Mouse (Mus musculus): ENCODE results near the gene Zfp330.
A peak's percentile ranks its signal among the peaks of the same experiment; 100 is the strongest.

Gene Zfp330

GRCm38 (mm10) chr8:82774093-82774422 is at the start of gene Zfp330:
Zfp330 (minus strand) TSS chr8:82774160.
- DNase-seq (ENCODE audit: low spot score in 2 of 2) = peak; percentile 75 to 94

GRCm38 (mm10) chr8:82777945-82778344 is 4.0 kb upstream of the Zfp330 start:
- no peak for DNase-seq (ENCODE audit: low spot score in 2 of 2)

GRCm38 (mm10) chr8:82777406-82777805 is 3.4 kb upstream of the Zfp330 start:
- DNase-seq (ENCODE audit: low spot score in 2 of 2) = no peak

- DNase-seq (ENCODE audit: low spot score in 2 of 2) = peak; percentile 29 to 31
These were observed 522 bp upstream of the Zfp330 start for GRCm38 (mm10) chr8:82774482-82774881.

GRCm38 (mm10) chr8:82773332-82774092 is 448 bp downstream of the Zfp330 start:
- DNase-seq (ENCODE audit: low spot score in 2 of 2) = no peak

- DNase-seq (ENCODE audit: low spot score in 2 of 2) = no peak
These were observed 3.1 kb downstream of the Zfp330 start for GRCm38 (mm10) chr8:82770886-82771285.

GRCm38 (mm10) chr8:82759071-82759470 is 14.9 kb downstream of the Zfp330 start:
- DNase-seq (ENCODE audit: low spot score in 2 of 2) = no peak

- no peak for DNase-seq (ENCODE audit: low spot score in 2 of 2)
These were observed 19.0 kb downstream of the Zfp330 start for GRCm38 (mm10) chr8:82754946-82755345.

GRCm38 (mm10) chr8:82746617-82747016 is 27.3 kb downstream of the Zfp330 start:
- DNase-seq (ENCODE audit: low spot score in 2 of 2) = no peak

- DNase-seq (ENCODE audit: low spot score in 2 of 2) = peak in 1 of 2 experiments; percentile 63
These were observed 29.8 kb downstream of the Zfp330 start for GRCm38 (mm10) chr8:82743905-82744904.
